Mouse (Mus musculus) gastrocnemius, postnatal 14 days (tissue): ENCODE measurements around the gene Med17. TPM values are rescaled to one million over a fixed set of nuclear protein-coding genes. Genes with fewer than 3 reads are reported as not detected.

Source experiments
- DNase-seq: peaks from one replicate; pipeline ENCODE4 v3.0.0; 2021; ENCODE audit warnings: mixed read lengths
- intact Hi-C: fragments of 180-260 bp; cut with DNase I; formaldehyde crosslinking; loops from one replicate; pipeline ENCODE4 v1.15.1; 2025; ENCODE audit warnings: low total_unique reads
- total RNA-seq, 2 experiments: library from RNA; stranded (reverse); gene quantifications; 2 replicates each; pipeline ENCODE4 v1.2.3; 2021

The Med17 gene
- total RNA-seq, 2 experiments from 2014 or later: 11.0 to 12.2 TPM

GRCm38 (mm10) chr9:15298451-15298850 lies 18.7 kb upstream of the Med17 start:
- intact Hi-C loops: no loop called here
- DNase-seq: no peak

- intact Hi-C loops: no loop called here
Measured at GRCm38 (mm10) chr9:15297112-15297511, 17.4 kb upstream of the Med17 start.

GRCm38 (mm10) chr9:15289251-15289650 lies 9.5 kb upstream of the Med17 start:
- DNase-seq: no peak
- intact Hi-C loops: no loop called here

More at GRCm38 (mm10) chr9:15297112-15297511, 17.4 kb upstream of the Med17 start:
- no peak for DNase-seq

DNA sequence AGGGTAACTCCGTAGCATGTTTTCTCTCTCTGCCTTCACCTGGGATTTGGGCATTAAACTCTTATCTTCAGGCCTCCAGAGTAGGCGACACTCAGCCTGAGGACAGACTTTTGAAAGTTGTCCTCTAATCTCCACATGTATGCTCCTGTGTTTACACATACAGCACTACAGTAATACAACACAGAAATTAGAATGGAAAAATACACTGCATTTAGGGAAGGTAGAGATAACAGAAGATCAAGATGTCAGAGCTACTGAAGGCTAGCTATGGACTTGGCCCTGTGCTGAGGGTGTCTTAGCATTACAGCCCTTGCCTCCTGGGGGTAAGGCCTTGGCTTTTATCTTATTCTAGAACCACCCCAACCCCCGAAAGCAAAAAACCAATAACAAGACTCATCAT lies 8.7 kb upstream of the Med17 start:
- intact Hi-C loops: no loop called here
- no peak for DNase-seq

- no peak for DNase-seq
- intact Hi-C loops: no loop called here
Measured at GRCm38 (mm10) chr9:15287846-15288245, 8.1 kb upstream of the Med17 start.

GRCm38 (mm10) chr9:15285443-15285842 lies 5.7 kb upstream of the Med17 start:
- intact Hi-C loops: no loop called here
- no peak for DNase-seq

- intact Hi-C loops: no loop called here
- DNase-seq: no peak
Measured at GRCm38 (mm10) chr9:15280491-15280879, 754 bp upstream of the Med17 start.

GRCm38 (mm10) chr9:15279139-15279648 lies 537 bp downstream of the Med17 start:
- no peak for DNase-seq
- intact Hi-C loops: no loop called here

GRCm38 (mm10) chr9:15278343-15278742 lies 1.4 kb downstream of the Med17 start:
- DNase-seq: no peak
- intact Hi-C loops: no loop called here

DNA sequence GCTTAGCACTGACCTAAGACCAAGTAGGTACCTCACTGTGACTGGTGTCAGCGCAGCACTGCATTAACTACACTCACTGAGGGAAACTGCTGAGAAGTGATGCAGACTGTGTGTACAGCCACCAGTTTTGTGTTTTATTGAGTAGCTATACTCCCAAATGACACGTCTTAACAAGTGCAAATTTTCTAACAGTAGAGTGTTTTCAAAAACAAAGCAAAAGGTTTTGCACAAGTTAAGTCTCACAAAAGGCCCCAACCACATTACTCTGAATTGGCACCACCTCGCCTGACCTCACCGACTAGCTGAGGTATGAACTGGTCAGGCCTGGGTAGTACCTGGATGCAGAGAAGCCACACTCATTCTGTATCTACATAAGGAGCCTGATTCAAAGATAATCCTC lies 2.9 kb downstream of the Med17 start:
- intact Hi-C loops: no loop called here
- no peak for DNase-seq

DNA sequence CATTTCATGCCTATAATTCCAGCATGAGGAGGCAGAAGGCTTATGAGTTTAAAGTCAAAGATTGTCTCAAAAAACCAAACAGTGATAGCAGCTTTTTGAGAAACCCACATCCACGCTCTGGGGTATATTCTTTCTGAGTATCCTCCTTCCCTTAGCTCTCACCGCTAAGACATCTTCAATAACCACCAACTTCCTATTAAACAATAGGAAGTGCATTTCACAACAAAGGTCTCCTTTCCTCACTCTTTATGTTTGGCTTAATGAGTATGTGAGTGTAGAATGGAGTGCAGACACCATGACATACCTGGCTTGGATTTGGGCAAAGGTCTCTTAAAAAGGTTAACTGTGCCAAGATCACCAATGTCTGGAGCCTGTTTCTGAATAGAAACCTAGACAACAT lies 5.8 kb downstream of the Med17 start:
- no peak for DNase-seq
- intact Hi-C loops: no loop called here

GRCm38 (mm10) chr9:15263487-15263886 lies 16.2 kb downstream of the Med17 start:
- DNase-seq: no peak
- intact Hi-C loops: no loop called here

DNA sequence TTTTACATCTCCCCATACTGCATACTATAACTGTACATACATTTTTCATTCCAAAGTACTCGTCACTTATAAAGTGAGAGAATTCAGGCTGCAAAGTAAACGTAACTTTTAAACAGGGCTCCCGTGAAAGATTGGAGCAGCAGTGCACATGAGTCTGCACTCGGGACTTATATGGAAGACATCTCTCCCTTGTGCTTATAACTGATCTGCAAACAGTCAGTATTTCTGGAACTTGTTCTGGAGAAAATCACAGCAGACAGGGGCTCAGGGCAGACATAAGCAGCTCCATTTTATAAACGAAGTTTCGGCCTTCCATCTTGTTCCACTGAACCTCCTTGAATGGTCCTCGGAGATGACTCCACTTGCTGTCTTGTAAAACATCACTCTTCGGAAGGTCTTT lies 17.8 kb downstream of the Med17 start:
- intact Hi-C loops: no loop called here
- DNase-seq: no peak

DNA sequence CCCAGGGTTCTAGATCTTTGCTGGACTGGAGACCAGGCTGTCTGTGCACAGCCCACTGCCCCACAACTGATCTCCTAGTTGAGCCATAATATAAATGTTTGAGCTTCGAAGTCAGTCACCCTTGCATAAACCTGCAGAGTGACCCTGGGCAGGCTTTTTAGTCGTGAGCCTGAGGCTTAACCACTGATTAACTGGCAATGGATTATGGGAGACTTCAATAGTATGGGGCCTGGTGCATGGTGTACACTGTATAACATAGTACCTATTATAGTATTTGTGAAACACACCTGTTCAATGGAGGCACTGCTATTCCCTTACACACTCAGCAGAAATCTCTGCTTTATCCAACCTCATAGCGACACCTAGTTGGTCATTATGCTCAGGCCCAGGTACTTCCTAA lies 23.5 kb downstream of the Med17 start:
- DNase-seq: no peak
- intact Hi-C loops: no loop called here

DNA sequence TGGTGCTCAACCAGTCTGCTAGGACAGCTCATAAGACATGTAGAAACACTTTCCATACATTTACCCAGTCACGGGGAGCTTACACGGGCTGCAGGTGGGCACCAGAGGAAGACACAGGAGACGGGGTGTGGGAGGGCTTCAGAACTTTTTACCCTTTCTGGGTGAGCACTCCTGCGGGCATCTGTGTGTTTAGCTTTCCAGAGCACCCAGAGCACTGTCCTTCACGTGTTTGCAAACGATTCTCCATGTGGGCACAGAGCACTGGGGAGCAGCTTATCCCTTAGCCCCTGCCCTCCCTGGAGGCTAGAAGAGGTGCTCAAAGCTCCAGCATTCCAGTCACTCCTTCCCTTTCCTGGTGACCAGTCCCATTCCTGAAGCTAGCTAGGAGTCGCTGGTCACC lies 25.2 kb downstream of the Med17 start:
- intact Hi-C loops: no loop called here
- DNase-seq: no peak

DNA sequence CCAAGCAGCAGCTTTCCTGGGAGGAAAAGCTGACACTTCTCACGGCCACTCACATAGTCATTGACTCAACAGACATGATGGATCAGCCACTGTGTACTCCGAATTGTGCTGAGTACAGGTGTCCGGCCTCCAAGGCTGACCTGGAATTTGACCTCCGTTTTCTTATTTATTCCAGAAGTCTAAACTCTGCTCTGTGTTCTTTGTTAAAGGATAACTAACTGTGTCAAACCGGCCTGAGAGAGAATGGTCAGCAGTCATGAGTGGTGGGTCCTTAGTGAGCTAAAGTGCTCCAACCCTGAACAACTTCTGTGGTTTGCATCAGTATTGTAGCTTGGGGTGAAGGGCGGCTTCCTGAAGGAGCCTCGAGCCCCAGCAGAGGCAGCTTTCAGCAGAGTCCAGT lies 27.5 kb downstream of the Med17 start:
- intact Hi-C loops: no loop called here
- DNase-seq: no peak

DNA sequence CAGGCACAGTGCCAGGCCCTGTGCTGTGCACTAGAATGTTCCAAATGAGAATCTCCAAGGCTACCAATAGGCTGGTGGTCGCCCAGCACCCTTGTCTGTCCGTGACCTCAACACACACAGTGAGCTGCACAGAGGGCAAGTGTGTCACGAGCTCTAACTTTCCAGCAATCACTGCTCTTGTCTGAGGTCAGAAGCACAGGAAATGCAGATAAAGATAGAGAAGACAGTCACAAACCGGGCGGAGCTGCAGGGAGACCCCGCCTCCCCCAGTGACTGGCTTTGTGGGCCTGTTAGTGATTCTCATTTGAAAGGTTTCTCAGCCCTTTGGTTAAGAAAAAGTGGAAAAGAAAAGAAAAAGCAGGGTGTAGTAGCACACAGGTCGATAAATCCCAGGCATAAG lies 29.4 kb downstream of the Med17 start:
- intact Hi-C loops: no loop called here
- DNase-seq: no peak

DNA sequence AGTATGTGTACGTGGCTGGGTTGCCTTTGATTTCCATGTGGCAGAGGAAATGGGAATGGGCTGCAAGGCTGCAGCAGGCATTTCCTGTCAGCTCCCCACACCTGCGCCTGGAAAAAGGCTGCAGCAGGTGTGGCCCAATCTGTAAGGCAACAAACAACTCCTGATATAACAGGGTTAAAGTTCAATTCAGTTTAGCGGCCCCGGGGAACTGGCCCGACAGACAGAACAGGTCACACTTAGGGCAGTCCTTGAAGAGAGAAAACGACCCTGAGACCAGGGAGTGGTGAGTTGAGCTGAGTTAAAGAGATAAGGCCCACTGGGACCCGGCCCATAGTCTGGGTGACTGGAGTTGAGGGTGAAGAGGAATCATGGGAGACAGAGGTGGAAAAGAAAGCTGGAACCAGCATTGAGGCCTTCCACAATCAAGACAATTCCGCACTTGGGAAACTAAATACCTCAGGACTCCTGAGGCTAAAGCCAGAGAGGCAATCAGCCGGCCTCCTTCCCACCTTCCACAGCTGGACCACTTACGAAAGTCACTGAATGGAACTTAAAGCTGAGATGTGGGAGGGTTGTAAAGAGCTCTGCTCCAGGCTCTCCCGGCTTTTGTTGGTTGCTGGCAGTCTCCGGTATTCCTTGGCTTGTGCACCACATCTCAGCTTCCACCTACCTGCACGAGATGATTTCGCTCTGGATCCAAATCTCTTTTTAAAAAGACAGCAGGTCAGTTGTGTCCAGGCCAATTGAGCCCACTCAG lies 34.2 kb downstream of the Med17 start:
- no peak for DNase-seq
- intact Hi-C loops: no loop called here

- DNase-seq: no peak
- intact Hi-C loops: no loop called here
Measured at GRCm38 (mm10) chr9:15242130-15242529, 37.6 kb downstream of the Med17 start.

GRCm38 (mm10) chr9:15241596-15241939 lies 38.2 kb downstream of the Med17 start:
- intact Hi-C loops: no loop called here
- peak; percentile 23 for DNase-seq

- no peak for DNase-seq
- intact Hi-C loops: no loop called here
Measured at GRCm38 (mm10) chr9:15240863-15241595, 38.7 kb downstream of the Med17 start.
